Mouse (Mus musculus) midbrain, embryonic 14.5 days (tissue): ENCODE measurements around the gene Mcu. TPM values are rescaled to one million over a fixed set of nuclear protein-coding genes. Genes with fewer than 3 reads are reported as not detected.

Experiments
- ATAC-seq: fragments of 200-750 bp; cut with Nextera tagmentation; 2 replicates; pipeline ENCODE4 v1.8.0; 2017; ENCODE audit warnings: moderate number of reproducible peaks, moderate library complexity; ENCODE audit not compliant: low FRiP score, low TSS enrichment
- DNase-seq: peaks from one replicate; pipeline ENCODE4 v3.0.0-alpha.2; 2015
- H3K27ac ChIP-seq: fragments of 300-500 bp; sonication (generic); replicated peaks from 2 replicates; pipeline ENCODE4 v1.5.1; 2014; ENCODE audit warnings: mild to moderate bottlenecking, low read depth, low read length, moderate library complexity
- H3K27me3 ChIP-seq: fragments of 300-500 bp; sonication (generic); 2 replicates; pipeline ENCODE4 v1.6.1; 2014; ENCODE audit warnings: low read length, control low read depth, mixed read lengths; ENCODE audit not compliant: control insufficient read depth, insufficient read depth
- H3K36me3 ChIP-seq: fragments of 300-500 bp; sonication (generic); 2 replicates; pipeline ENCODE4 v1.6.1; 2014; ENCODE audit warnings: low read length, control low read depth; ENCODE audit not compliant: control insufficient read depth, insufficient read depth
- H3K4me1 ChIP-seq: fragments of 300-500 bp; sonication (generic); 2 replicates; pipeline ENCODE4 v1.6.1; 2014; ENCODE audit warnings: mild to moderate bottlenecking, antibody characterized with exemption, low read length, control low read depth; ENCODE audit not compliant: control insufficient read depth, insufficient read depth
- H3K4me2 ChIP-seq: fragments of 300-500 bp; sonication (generic); 2 replicates; pipeline ENCODE4 v1.6.1; 2014; ENCODE audit warnings: mild to moderate bottlenecking, low read length, moderate library complexity
- H3K4me3 ChIP-seq: fragments of 300-500 bp; sonication (generic); replicated peaks from 2 replicates; pipeline ENCODE4 v1.5.1; 2014; ENCODE audit warnings: low read depth, low read length
- H3K9ac ChIP-seq: fragments of 300-500 bp; sonication (generic); replicated peaks from 2 replicates; pipeline ENCODE4 v1.6.1; 2014; ENCODE audit warnings: mild to moderate bottlenecking, low read length, moderate library complexity
- H3K9me3 ChIP-seq: fragments of 300-500 bp; sonication (generic); 2 replicates; pipeline ENCODE4 v1.6.1; 2016; ENCODE audit warnings: low read length, control low read depth, mixed read lengths; ENCODE audit not compliant: control insufficient read depth
- WGBS: fragments of 180-500 bp; shearing (Covaris S2); extraction: QIAGEN DNeasy Blood & Tissue Kit; methylation state at CpG from one replicate; pipeline ENCODE4 v1.1.7; 2014; 5-methylcytosine and 5-hydroxymethylcytosine counted together
- polyA plus RNA-seq: library from polyadenylated mRNA; unstranded; fragments of >200 nt; fragmentation: Nextera tagmentation; extraction: Ambion mirVana; gene quantifications from 2 replicates; pipeline ENCODE4 v1.2.1, GENCODE M21; 2014

Gene Mcu
- polyA plus RNA-seq, 1 experiment from 2014 or later, result 24.7 TPM

- H3K36me3 ChIP-seq, result no peaks in the 10 kb centered on the region
- no peaks in the 10 kb centered on the region for H3K27me3 ChIP-seq
- WGBS, result 81% methylated on average over 8 of the region's 8 CpGs
- ATAC-seq (no peak), DNase-seq (no peak)
- H3K4me3 ChIP-seq, result no peak overlapping the region
- no peak overlapping the region for H3K27ac ChIP-seq
- no peak overlapping the region for H3K4me2 ChIP-seq
- H3K9me3 ChIP-seq, result no peaks in the 10 kb centered on the region
- H3K9ac ChIP-seq, result no peak overlapping the region
- no peaks in the 10 kb centered on the region for H3K4me1 ChIP-seq
These were observed 14.4 kb downstream of the Mcu start for GRCm38 (mm10) chr10:59602043-59602442.

DNA sequence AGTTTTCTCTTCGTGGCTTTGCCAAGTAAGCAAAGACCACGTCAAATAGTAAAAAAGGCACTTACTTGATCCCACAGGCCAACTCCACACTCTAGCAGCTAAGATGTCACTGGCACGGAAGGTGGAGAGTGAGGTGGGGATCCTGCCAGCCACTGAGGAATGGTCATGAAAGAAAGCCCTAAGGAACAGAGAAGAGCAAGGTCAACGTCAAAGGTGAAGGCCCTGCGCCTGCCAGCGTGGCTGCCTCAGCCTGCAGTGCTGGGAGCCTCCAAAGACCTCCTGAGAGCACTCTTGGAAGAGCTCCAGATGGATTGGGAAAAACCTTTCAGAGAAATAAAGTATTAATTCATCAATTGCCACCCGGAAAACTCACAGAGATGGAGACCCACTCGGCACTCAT, 16.0 kb downstream of the Mcu start:
- Histone ChIP-seq H3K4me2 (no peak overlapping the region), H3K9me3 (no peaks in the 10 kb centered on the region), H3K4me3 (no peak overlapping the region), H3K27ac (no peak overlapping the region), H3K36me3 (no peaks in the 10 kb centered on the region), H3K4me1 (no peaks in the 10 kb centered on the region), H3K9ac (no peak overlapping the region), H3K27me3 (no peaks in the 10 kb centered on the region)
- DNase-seq (no peak), ATAC-seq (no peak)
- 86% methylated on average over 8 of the region's 8 CpGs for WGBS

DNA sequence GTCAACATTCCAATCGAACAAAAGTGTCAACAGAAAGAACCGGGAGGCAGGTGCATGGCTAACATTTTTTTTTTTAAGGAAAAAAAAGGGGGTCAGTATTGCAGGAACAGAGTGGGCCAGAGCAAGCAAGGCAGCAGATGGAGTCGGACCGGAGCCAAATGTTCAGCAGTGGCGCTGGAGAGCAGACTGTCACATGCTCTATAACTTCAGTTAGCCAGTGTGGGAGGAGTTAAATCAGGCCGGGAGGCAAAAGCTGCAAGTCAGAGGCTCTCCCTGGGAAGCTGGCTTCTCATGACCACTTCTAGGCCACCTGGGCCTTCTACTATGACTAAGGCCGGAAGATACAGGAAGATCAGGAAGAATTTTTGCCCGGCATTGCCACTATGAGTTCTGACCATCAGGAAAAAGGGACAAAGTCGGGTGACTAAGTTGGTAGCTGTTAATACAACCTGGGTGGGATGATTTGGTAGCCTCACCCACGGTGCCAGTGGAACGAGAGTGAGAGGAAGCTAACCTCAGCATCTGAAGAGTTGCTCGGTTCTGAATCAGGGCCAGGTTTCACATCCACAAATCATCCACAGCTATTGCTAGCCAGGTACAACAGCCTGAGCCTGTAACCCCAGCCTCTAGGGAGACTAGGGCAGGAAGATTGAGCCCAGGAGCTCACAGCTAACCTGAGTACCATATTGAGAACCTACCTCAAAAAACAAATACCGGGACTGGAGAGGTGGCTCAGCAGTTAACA, 22.5 kb downstream of the Mcu start:
- Histone ChIP-seq H3K27me3 (no peaks in the 10 kb centered on the region), H3K4me1 (no peaks in the 10 kb centered on the region), H3K27ac (no peak overlapping the region), H3K9me3 (no peaks in the 10 kb centered on the region), H3K36me3 (no peaks in the 10 kb centered on the region), H3K9ac (no peak overlapping the region), H3K4me3 (no peak overlapping the region), H3K4me2 (no peak overlapping the region)
- ATAC-seq (no peak), DNase-seq (no peak)
- WGBS, result 83% methylated on average over 13 of the region's 13 CpGs

- Histone ChIP-seq H3K9ac (no peak overlapping the region), H3K4me3 (no peak overlapping the region), H3K27me3 (no peaks in the 10 kb centered on the region), H3K4me2 (no peak overlapping the region), H3K9me3 (no peaks in the 10 kb centered on the region), H3K27ac (no peak overlapping the region), H3K4me1 (no peaks in the 10 kb centered on the region), H3K36me3 (no peaks in the 10 kb centered on the region)
- ATAC-seq (no peak), DNase-seq (no peak)
- 89% methylated on average over 9 of the region's 9 CpGs for WGBS
These were observed 25.9 kb downstream of the Mcu start for GRCm38 (mm10) chr10:59590606-59591005.

DNA sequence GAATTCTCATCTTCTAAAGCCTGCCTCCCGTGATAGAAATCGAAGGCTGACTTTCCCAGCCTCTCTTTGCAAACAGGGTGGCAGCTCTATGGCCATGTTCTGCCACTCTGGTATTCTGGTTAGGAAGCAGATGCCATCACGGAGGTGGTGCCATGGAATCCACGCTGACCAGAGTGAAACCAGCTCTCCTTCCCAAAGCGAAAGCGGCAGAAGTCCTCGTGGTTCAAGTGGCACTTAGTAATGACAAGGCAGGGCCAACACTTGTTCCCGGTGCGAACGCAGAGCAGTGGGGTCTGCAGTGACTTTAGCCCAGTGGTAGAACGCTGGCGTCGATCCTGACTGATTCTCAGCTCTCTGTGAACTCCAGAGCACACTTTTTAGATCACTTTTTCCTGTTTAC, 26.6 kb downstream of the Mcu start:
- 95% methylated on average over 13 of the region's 13 CpGs for WGBS
- Histone ChIP-seq H3K4me2 (no peak overlapping the region), H3K9me3 (no peaks in the 10 kb centered on the region), H3K4me3 (no peak overlapping the region), H3K9ac (no peak overlapping the region), H3K4me1 (no peaks in the 10 kb centered on the region), H3K27ac (no peak overlapping the region), H3K36me3 (no peaks in the 10 kb centered on the region), H3K27me3 (no peaks in the 10 kb centered on the region)
- DNase-seq (no peak), ATAC-seq (no peak)

DNA sequence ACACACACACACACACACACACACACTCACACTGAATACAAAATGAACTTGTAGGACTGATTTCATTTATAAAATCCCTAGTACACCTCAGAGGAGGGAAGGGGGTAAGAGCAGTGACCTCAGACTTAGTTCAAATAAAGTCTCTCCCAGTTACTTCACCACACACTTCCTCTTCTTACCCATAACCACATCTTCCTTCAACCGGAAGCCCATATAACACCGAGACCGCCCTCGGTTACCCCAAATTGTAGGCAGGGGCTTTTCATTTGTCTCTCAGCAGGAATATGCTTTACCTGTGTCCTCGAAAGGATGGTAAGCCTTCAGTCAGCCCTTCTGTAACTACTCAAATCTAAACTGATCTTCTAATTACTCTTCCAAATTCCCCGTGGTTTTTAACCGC, 27.1 kb downstream of the Mcu start:
- no peak overlapping the region for H3K27ac ChIP-seq
- ATAC-seq (no peak), DNase-seq (no peak)
- no peaks in the 10 kb centered on the region for H3K4me1 ChIP-seq
- H3K9me3 ChIP-seq, result no peaks in the 10 kb centered on the region
- no peaks in the 10 kb centered on the region for H3K36me3 ChIP-seq
- no peak overlapping the region for H3K4me3 ChIP-seq
- H3K27me3 ChIP-seq, result no peaks in the 10 kb centered on the region
- WGBS, result 88% methylated on average over 7 of the region's 7 CpGs
- H3K9ac ChIP-seq, result no peak overlapping the region
- no peak overlapping the region for H3K4me2 ChIP-seq

- WGBS, result 92% methylated on average over 7 of the region's 7 CpGs
- no peaks in the 10 kb centered on the region for H3K4me1 ChIP-seq
- H3K9me3 ChIP-seq, result no peaks in the 10 kb centered on the region
- ATAC-seq (no peak), DNase-seq (no peak)
- H3K27me3 ChIP-seq, result no peaks in the 10 kb centered on the region
- H3K4me2 ChIP-seq, result no peak overlapping the region
- no peaks in the 10 kb centered on the region for H3K36me3 ChIP-seq
- no peak overlapping the region for H3K27ac ChIP-seq
- H3K9ac ChIP-seq, result no peak overlapping the region
- no peak overlapping the region for H3K4me3 ChIP-seq
These were observed 28.4 kb downstream of the Mcu start for GRCm38 (mm10) chr10:59588135-59588534.

- no peak for DNase-seq
- Histone ChIP-seq H3K27me3 (no peaks in the 10 kb centered on the region), H3K27ac (no peak overlapping the region), H3K4me2 (no peak overlapping the region), H3K4me1 (no peaks in the 10 kb centered on the region), H3K4me3 (no peak overlapping the region), H3K9me3 (no peaks in the 10 kb centered on the region), H3K36me3 (no peaks in the 10 kb centered on the region), H3K9ac (no peak overlapping the region)
- no peak for ATAC-seq
- WGBS, result 93% methylated on average over 15 of the region's 15 CpGs
These were observed 29.7 kb downstream of the Mcu start for GRCm38 (mm10) chr10:59586821-59587220.

- no peak overlapping the region for H3K9ac ChIP-seq
- no peaks in the 10 kb centered on the region for H3K27me3 ChIP-seq
- ATAC-seq (no peak), DNase-seq (no peak)
- no peaks in the 10 kb centered on the region for H3K4me1 ChIP-seq
- WGBS, result 89% methylated on average over 5 of the region's 5 CpGs
- no peaks in the 10 kb centered on the region for H3K36me3 ChIP-seq
- no peaks in the 10 kb centered on the region for H3K9me3 ChIP-seq
- H3K27ac ChIP-seq, result no peak overlapping the region
- no peak overlapping the region for H3K4me3 ChIP-seq
- H3K4me2 ChIP-seq, result no peak overlapping the region
These were observed 30.9 kb downstream of the Mcu start for GRCm38 (mm10) chr10:59585621-59586020.
